Mouse (Mus musculus) bone marrow macrophage, adult 2 months (primary cell): Measurements from ENCODE around the gene Cbwd1.

Experiments used
- CTCF ChIP-seq: IDR thresholded peaks from 2 replicates; pipeline ENCODE4 v1.5.1; 2012; ENCODE audit warnings: low read depth, mild to moderate bottlenecking, low read length, moderate library complexity
- POLR2A ChIP-seq: IDR thresholded peaks from 2 replicates; pipeline ENCODE4 v1.6.1; 2012; ENCODE audit warnings: mild to moderate bottlenecking, low read depth, low read length, borderline replicate concordance

- TF ChIP-seq CTCF (no peak), POLR2A (no peak)
Observed at GRCm38 (mm10) chr19:24886888-24887287, 74.5 kb downstream of the Cbwd1 start.
